Mouse (Mus musculus) kidney, adult 2 months (tissue): ENCODE measurements around the gene 1700067K01Rik. TPM values are rescaled to one million over a fixed set of nuclear protein-coding genes. Genes with fewer than 3 reads are reported as not detected.

Experiments
- DNase-seq: peaks from one replicate; pipeline ENCODE4 v3.0.0; 2021
- H3K27ac ChIP-seq: fragments of 200-500 bp; 2 replicates; pipeline ENCODE4 v1.5.1; 2012; ENCODE audit warnings: low read depth, low read length, control low read depth, inconsistent platforms; ENCODE audit not compliant: insufficient read depth
- H3K27me3 ChIP-seq: fragments of 200-500 bp; replicated peaks from 2 replicates; pipeline ENCODE4 v1.6.1; 2012; ENCODE audit warnings: mild to moderate bottlenecking, moderate library complexity, low read length, inconsistent platforms; ENCODE audit not compliant: control insufficient read depth, insufficient read depth
- H3K36me3 ChIP-seq: fragments of 200-500 bp; 2 replicates; pipeline ENCODE4 v1.6.1; 2012; ENCODE audit warnings: mild to moderate bottlenecking, moderate library complexity, low read length, inconsistent platforms; ENCODE audit not compliant: control insufficient read depth, insufficient read depth
- H3K4me1 ChIP-seq: fragments of 200-500 bp; 2 replicates; pipeline ENCODE4 v1.6.1; 2011; ENCODE audit warnings: low read length; ENCODE audit not compliant: control insufficient read depth, insufficient read depth
- H3K4me3 ChIP-seq: fragments of 200-500 bp; 2 replicates; pipeline ENCODE4 v1.5.1; 2011; ENCODE audit warnings: mild to moderate bottlenecking, low read depth, low read length, control low read depth; ENCODE audit not compliant: insufficient read depth
- CTCF ChIP-seq: fragments of 200-500 bp; conservative IDR thresholded peaks from 2 replicates; pipeline ENCODE4 v1.5.1; 2011; ENCODE audit warnings: low read depth, mild to moderate bottlenecking, control low read depth, low read length, moderate library complexity, mixed read lengths; ENCODE audit not compliant: insufficient read depth, insufficient read length
- POLR2A ChIP-seq: fragments of 200-500 bp; IDR thresholded peaks from one replicate; pipeline ENCODE4 v1.6.1; 2011; ENCODE audit warnings: low read depth, low read length, control low read depth
- WGBS: fragments of 180-500 bp; shearing (Covaris S2); methylation state at CpG from one replicate; pipeline ENCODE4 v1.1.7; 2018; 5-methylcytosine and 5-hydroxymethylcytosine counted together
- polyA plus RNA-seq: library from polyadenylated mRNA; depleted of rRNA; stranded (reverse); fragments of >200 nt; gene quantifications from 2 replicates; pipeline ENCODE4 v1.2.3, GENCODE M21; 2012

Gene 1700067K01Rik
- polyA plus RNA-seq, 1 experiment: 7.0 TPM

DNA sequence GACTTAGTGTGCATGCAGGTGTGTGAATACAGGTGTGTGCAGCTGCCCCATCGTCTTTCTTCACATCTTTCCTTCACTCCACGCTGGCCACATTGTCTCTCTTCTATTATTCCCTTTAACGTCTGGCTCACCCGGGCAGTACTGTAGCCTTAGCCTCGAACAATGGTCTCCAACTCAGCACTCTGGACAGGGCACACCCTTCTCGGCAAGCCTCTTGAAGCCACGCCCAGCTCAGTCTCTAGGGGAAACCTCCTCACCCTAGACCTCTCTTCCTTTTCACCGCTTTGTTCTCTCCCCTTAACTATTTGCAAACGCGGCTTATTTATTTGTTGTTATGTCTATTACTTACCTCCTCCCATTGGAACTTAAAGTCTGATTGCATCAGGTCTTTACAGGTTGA lies 26.1 kb downstream of the 1700067K01Rik start:
- H3K4me1 ChIP-seq: peaks cover 15% of the 10 kb centered on the region
- no peaks in the 10 kb centered on the region for H3K36me3 ChIP-seq
- 36% methylated on average over 10 of the region's 10 CpGs for WGBS
- H3K27ac ChIP-seq: no peak overlapping the region
- H3K27me3 ChIP-seq: no peaks in the 10 kb centered on the region
- DNase-seq: no peak
- TF ChIP-seq POLR2A: no peak
- TF ChIP-seq CTCF: no peak
- H3K4me3 ChIP-seq: no peak overlapping the region

DNA sequence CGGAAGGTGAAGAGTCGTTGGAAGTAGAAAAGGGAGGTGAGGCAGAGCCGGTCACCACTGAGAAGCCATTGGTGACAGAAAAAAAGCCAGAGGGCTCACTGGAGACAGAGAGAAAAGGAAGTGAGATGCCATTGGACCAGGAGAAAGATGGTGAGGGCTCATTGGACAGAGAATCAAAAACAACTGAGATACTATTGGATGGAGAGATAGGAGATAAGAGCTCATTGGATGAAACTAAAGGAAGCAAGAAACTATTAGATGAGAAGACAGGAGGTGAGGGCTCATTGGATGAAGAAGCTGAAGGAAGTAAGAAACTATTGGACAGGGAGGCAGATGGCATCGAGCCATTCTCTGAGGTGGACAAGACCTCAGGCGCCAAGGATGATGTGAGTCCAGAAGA lies 28.0 kb downstream of the 1700067K01Rik start:
- Histone ChIP-seq H3K4me3 (no peak overlapping the region), H3K4me1 (peaks cover 1% of the 10 kb centered on the region; the same call in 1 of the 2 replicates), H3K27ac (no peak overlapping the region), H3K27me3 (no peaks in the 10 kb centered on the region), H3K36me3 (no peaks in the 10 kb centered on the region)
- DNase-seq: no peak
- WGBS: 87% methylated on average over 5 of the region's 5 CpGs
- TF ChIP-seq POLR2A: no peak
- no peak for TF ChIP-seq CTCF

- TF ChIP-seq CTCF (no peak), POLR2A (no peak)
- DNase-seq: no peak
- H3K27ac ChIP-seq: no peak overlapping the region
- no peak overlapping the region for H3K4me3 ChIP-seq
- 78% methylated on average over 4 of the region's 4 CpGs for WGBS
- H3K27me3 ChIP-seq: no peaks in the 10 kb centered on the region
- no peaks in the 10 kb centered on the region for H3K4me1 ChIP-seq
- H3K36me3 ChIP-seq: no peaks in the 10 kb centered on the region
Measured at GRCm38 (mm10) chr8:84032777-84033176, 31.5 kb downstream of the 1700067K01Rik start.

DNA sequence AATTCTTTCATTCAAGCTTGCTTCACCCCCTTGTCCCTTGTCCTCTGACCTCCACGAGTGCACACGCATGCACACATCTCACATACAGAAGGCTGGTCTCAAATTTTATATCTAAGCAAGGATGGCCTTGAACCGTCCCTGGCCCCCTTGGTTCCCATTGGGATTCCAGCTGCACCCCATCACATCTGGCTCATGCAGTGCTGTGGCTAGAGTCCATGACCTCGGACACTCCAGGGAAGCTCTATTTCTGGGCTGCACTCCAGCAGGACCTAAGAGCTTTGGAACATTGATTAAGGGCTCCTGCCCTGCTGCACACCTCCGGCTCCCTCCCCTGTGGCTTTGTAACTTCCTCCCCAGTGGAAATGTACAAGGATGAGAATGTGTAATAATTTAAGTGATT lies 36.7 kb downstream of the 1700067K01Rik start:
- 55% methylated on average over 5 of the region's 5 CpGs for WGBS

DNA sequence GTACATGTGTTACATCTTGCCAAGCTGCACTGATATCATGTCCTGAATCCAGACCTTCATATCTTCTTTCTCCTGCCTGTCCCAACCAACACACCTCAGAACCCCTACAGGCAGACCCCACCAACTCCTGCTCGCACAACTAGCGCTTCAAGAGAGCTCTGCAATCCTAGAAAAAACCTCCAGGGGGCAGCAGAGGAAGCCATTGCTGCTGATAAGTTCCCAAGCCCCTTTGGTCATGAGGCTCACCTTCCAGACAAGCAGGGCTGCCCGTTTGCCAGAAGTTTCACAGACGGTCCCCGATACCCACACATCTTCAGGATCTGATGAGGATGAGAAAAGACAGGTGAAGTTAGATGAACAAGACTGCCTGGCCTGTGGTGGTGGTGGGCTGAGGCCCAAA lies 37.7 kb downstream of the 1700067K01Rik start:
- peak; percentile 73 for DNase-seq
- no peak overlapping the region for H3K4me3 ChIP-seq
- TF ChIP-seq POLR2A (no peak), CTCF (peak; percentile 78)
- no peaks in the 10 kb centered on the region for H3K4me1 ChIP-seq
- H3K27ac ChIP-seq: no peak overlapping the region
- WGBS: 4% methylated on average over 5 of the region's 5 CpGs
- no peaks in the 10 kb centered on the region for H3K36me3 ChIP-seq
- H3K27me3 ChIP-seq: no peaks in the 10 kb centered on the region

More for the DNA sequence above, 36.7 kb downstream of the 1700067K01Rik start:
- no peak overlapping the region for H3K27ac ChIP-seq
- TF ChIP-seq CTCF (no peak), POLR2A (no peak)
- H3K36me3 ChIP-seq: no peaks in the 10 kb centered on the region
- H3K27me3 ChIP-seq: no peaks in the 10 kb centered on the region
- peak; percentile 60 for DNase-seq
- no peak overlapping the region for H3K4me3 ChIP-seq
- no peaks in the 10 kb centered on the region for H3K4me1 ChIP-seq

DNA sequence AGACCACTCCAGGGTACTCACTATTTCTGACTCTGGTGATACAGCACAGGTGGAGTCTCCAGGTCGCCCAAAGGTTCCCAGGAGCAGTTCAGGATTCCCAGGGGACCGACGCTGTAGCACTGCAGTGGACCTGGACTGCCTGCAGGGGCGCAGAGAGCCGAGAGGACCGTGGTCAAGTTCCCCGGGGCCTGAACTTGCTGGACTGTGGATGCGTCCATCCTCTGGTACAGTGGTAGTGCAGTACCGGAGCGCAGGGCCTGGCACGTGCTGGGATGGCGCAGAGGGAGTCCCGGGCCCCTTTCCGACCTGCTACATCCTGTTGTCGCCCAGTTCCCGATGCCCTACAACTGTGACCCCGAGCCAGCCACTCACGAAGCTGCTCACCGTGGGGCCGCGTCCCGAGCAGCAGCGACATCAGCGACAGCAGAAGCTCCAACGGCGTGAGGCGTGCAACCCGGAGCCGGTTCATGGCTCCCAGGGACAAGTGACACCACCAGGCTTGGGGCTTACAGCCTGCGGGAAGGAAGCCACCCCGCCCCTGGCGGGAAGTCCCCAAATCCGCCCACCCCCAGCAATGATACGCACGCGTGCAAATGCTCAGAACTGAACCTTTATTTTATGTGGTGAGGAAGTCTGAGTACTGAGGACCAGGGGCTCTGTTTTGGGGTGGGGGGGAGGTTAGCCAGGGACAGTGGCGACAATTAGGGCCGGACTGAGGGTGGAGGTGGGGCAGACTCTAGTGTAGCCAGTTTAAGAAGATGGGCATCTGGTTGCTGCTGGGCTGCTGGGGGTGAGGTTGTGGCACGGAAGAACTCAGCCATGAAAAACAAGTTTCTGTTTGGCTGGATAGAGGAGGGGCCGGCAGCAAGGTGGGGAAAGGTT lies 41.0 kb downstream of the 1700067K01Rik start, which contains the start of gene Il27ra:
Gene Il27ra (minus strand): TSS at position 524 of the 882 bp plus-strand sequence.
- Histone ChIP-seq H3K4me3 (peak within 1 kb of the TSS; percentile 52), H3K27ac (no peak within 1 kb of the TSS), H3K36me3 (no peaks in the 10 kb centered on the region), H3K27me3 (no peaks in the 10 kb centered on the region), H3K4me1 (no peaks in the 10 kb centered on the region)
- WGBS: 5% methylated on average over 40 of the region's 40 CpGs
- DNase-seq: peak; percentile 79
- TF ChIP-seq CTCF (peak; percentile 79), POLR2A (no peak)

GRCm38 (mm10) chr8:84042948-84043342 lies 41.6 kb downstream of the 1700067K01Rik start:
- no peaks in the 10 kb centered on the region for H3K27me3 ChIP-seq
- 55% methylated on average over 12 of the region's 12 CpGs for WGBS
- no peak for DNase-seq
- no peaks in the 10 kb centered on the region for H3K4me1 ChIP-seq
- no peak for TF ChIP-seq CTCF
- TF ChIP-seq POLR2A: no peak
- H3K36me3 ChIP-seq: no peaks in the 10 kb centered on the region
- no peak overlapping the region for H3K4me3 ChIP-seq
- H3K27ac ChIP-seq: no peak overlapping the region
